Mouse (Mus musculus) c-Kit-positive CD71-positive TER-119-negative erythroid progenitor cells, embryonic 14.5 days (primary cell): ENCODE data around the gene Kcnq1.

Source experiments
- DNase-seq: peaks from one replicate; pipeline ENCODE4 v3.0.0-alpha.2; 2013; ENCODE audit warnings: low read depth

The Kcnq1 gene

DNA sequence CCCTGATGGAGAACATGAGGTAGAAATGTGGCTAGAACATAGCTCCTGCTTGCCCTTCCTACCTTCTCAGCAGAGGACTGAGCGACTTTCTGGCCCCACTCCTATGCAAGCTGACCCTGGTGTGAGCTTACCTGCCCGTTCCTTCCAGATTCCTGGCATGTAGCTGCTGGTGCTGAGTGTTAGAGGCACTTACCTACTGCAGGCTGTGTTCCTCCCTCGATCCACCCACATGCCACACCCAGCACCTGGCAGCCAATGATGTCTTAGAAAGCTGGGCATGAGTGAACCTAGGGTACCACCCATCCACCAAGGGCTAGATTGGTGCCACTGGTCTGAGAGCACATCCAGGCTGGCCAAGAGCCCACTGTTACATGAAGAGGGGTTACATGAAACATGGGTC is 12.3 kb upstream of the Kcnq1 start:
- no peak for DNase-seq

DNA sequence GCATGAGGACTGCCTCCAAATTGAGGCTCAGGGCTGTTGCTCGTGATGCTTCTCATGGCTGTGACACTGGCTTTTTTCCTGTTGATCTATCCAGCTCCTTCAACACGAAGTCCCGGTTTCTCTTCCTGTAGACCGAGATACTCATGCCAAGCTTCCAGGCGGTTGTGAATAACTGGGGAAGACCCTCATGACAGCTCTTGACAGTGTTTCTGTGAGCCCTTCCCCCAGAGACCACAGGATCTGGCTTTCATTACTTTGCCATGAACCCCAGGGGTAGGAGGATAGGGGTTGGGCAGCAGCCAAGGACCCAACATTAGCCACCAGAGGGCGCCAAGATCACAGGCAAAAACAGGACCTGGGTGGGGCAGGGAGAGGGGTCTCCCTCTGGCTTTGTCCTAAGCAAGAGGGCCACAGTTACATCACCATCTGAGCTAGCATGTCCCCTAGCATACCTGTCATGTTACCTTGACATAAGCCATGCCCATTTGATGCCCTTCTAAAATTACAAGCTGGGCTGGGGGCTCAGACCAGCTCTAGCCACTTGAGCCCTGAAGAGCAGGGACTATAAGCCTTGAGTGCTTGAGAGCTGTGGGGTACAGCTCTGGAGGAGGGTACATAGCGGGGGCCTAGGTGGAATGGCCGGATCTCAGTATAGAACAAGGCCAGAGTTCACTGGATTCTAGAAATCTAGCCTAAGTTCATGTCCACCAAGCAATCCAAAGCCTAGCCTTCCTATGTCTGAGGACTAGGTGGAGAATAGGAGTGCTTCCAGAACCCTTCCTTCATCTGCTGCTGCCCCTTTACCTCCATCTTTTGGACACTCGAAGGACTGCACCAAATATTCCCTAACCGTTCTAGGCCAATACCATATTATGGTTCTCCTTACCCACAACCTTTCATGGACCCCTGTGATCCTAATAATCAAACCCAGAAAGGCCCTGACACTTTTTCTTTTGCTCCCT is 11.3 kb upstream of the Kcnq1 start, which contains the start of gene Trpm5:
Gene Trpm5 (minus strand): TSS at position 51 of the 962 bp plus-strand sequence.
- DNase-seq = no peak

DNA sequence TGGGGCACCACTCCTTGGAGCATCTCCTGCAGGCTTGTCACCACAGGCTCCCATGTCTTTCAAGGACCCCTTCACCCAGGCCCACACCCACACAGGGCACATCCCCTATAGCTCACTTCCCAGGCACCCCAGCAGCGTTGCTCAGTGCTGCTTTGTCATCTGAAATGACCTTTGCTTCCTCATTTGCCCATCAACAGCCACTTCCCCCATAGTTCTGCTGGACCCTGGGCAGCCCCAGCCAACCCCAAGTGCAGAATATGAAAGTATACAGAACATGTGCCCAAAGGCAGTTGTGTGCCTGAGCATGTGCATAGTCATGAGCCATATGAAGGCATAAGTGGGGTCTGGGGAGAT is 10.6 kb upstream of the Kcnq1 start:
- DNase-seq = no peak

DNA sequence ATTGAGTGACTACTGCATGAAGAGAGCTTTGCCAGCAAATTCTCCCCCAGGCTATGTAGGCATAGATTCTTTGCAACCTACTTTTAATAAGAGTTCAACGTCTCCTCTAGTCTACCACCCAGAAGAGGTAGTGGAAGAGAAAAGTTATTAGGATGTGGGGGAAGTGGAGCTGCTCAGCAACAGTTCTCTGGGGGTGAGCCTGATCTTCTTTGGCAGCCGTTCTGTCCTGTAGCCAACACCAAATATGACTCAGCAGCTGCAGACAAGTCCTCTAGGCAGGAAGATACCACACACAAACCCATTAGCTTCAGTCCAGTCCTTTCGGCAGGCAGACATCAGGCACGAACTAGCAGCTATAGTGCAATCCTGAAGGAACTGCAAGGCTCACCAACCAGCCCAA is 5.4 kb upstream of the Kcnq1 start:
- no peak for DNase-seq

DNA sequence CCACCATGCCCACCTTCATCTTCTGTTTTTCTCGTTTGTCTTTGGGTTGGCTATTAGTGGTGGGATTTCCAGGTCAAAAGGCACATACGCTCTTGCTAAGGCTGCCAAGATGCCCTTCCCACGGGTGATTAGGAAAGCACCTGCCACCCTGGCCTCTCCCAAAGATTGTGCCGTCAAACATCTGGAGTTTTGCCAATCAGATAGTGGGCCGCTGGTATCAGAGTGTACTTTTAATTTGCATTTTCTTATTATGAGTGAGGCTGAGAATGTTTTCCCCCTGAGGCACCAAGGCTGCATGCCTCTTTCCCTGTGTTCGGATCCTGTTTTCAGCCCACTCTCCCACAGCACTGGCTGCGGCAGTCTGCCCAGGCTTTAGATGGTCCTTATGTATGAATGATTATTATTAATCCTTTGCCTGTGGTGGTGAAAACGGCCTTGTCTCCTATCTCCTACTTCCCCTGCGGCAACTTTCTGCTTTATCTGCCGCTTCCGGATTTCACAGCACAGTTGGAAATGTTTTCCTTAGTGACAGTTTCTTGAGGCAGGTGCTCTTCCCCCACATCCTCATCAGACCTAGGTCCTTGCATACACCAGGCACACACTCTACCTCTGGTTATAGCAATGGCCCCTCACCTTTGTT is 784 bp upstream of the Kcnq1 start:
- DNase-seq = no peak

DNA sequence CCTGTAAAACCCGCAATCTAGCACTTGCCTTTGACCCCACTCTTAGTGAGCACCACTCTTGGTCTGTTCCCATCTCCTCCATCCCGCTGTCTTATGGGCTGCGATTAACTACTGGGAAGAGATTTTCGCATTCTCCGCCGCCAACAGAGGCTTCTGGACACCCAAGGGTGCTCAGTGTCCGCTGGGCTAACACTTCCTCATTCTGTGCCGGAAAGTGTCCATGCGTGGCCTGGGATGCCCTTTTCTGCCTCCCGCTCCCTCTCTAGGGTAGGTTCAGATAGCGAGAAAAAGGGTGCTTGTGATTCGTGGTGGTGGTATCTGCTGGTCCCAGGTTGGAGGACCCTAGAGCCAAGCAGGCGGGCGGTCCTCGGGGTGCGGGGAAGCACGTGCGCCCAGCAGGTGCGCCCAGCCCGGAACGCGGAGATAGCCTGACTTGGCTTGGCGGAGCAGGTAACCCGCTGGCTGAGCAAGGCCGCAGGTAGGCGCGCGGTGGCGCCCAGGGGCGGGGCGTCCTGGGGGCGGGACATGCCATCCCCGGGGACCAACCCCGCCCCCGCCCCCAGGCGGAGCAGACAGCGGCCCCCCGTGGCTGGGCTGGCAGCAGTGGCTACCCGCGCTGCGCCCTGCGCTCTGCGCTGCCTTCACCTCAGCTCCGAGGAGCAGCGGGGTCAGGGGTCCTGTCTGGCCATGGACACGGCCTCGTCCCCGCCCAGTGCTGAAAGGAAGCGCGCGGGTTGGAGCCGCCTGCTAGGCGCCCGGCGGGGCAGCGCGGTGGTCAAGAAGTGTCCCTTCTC is 707 bp downstream of the Kcnq1 start:
- no peak for DNase-seq

DNA sequence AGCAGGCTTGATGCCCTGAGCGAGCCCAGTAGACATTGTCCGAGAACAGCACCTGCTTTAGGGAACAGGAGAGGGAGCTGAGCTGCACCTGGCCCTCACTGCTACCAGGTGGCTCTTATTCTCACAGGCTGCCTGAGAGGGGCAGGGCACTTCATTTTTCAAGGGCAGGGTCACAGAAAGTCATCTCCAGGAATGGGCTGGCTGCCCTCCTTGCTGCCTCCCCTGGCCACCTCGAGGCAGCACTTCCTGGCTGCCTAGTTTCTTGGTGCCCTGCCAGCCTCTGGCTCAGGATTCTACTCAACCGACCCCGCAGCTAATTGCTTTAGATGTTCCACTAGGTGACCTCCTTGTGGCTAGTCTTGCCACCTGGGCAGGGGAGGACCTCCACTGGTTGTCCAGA is 2.0 kb downstream of the Kcnq1 start:
- DNase-seq = no peak

DNA sequence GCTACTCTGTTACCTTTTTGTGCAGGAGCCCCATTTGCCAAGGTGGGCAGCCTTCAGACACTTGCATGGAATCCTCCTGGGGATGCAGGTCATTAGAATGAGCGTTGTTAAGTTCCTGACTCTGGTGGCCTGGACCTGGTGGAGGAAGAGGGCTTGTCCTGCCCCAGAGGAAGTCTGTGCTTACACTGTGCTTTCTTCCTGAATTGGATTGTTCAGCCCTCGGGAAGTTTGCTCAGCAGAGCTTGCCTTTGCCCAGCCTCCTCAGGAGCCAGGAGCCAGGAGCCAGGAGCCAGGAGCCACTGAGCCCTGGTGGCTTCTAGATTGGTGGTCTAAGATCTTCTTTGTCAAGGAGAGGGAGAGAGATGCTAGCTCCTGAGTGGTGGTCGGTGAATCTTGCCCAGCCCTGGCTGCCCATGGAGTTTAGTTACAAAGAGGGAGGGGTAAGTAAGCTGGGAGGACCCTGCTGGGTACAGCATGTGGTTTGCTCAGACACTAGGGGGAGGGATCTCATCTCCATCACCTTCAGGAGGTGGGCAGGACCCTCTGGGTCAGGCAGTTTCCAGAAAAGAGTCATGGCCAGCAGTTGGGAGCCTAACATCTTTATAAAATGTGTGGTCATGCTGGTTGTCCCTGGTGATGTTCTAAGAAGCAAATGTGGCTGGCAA is 3.0 kb downstream of the Kcnq1 start:
- no peak for DNase-seq

DNA sequence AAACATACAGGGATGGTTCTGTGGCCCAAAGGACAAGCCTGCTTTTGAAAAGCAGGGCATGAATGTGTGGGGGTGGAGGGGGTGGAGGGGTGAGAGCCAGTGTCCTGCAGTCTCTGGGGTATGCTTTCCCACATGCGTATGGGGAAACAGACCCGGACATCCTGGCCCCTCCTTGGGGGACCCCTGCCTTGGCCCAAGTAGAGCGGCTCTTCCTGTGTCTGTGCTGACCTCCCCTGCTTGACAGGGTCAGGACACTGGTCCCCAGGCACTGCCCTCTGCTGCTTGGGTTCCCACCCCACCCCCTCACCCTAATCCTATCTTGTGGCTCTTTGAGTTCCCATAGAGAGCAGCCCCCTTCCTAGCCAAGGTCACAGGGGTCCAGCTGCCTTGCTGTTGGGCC is 3.5 kb downstream of the Kcnq1 start:
- DNase-seq = no peak

DNA sequence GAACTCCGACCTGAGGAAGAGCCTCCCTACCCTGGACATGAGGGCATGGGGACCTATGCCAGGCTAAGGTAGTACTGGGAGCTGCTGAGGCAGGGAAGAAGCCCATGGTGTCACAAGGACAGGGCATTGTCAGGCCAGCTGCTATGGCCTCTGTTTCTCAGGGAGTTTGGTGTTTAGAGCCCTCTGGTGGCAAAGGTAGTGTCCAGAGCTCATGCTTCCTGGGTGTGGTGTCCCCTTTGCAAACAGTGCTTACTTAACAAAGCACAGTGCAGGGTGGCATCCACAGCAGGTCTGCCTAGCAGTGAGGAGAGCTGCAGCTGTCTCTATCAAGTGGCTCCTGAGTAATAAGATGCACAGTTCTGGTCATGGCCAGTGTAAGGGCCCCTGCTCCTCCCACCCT is 4.6 kb downstream of the Kcnq1 start:
- no peak for DNase-seq

DNA sequence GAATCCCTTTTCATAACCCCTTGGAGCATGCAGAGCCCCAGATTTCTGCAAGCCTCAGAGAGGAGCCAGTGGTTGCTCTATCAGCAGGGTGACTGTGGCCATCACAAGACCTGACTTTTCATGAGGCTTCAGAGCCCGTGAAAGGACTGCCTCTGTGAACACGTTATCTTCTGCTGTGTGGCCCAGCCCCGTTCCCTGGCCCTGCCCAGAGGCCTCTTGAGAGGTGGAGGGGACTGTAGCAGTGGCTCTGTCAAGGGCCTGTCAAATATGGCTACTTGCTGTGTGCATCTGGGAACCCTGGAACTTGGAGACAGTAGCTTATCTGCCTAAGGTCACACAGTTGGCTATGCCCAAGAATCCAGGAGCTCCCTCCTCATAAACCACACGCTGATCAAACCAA is 5.6 kb downstream of the Kcnq1 start:
- no peak for DNase-seq

DNA sequence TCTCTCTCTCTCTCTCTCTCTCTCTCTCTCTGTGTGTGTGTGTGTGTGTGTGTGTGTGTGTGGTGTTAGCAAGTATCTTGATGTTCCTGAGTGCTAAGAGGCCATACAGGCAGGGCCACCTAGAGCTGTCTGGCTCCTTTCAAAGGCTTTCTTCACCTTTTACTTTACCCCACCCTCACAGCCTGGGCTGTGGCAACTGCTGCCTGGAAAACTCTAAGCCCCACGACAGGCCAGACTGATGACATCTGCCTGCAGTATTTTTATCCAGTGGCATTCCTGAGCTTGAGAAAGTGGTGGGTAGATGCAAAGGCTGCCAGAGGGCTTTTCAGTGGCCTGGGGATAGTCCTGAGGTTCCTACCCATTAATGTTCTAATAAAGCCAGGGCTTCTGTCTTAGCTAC is 6.2 kb downstream of the Kcnq1 start:
- DNase-seq = no peak

DNA sequence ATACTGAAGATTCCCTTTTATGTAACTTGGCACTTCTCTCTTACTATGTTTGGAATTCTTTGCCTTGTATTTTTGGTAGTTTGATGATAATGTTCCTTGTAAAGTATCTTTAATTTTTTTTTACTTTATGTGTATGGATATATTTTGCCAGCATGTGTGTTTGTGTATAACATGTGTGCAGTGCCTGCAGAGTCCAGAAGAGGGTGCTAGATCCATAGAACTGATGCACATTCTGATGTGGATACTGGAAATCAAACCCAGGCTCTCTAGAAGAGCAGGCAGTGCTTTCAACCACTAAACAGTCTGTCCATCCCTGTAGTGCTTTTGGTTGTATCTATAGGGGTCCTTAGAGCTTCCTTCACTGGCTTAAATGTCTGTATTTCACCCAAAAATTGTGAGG is 8.6 kb downstream of the Kcnq1 start:
- DNase-seq = no peak

DNA sequence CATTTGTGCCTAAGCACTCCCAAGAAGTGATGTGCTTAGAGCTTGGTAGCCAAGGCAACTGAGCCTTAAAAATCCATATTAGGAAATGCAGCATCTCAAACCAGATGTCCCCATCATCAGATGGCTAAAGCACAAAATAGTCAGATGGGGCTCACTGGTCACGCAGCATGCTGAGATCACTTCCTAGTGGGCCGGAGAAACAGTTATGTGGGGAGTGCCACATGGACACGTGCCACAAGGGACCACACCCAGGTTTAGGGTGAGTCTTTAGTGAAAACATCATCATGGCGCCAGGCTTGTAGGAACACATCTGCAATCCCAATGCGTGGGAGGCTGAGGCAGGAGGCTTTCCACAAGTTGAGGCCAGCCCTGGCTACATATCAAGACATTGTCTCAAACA is 10.4 kb downstream of the Kcnq1 start:
- DNase-seq = no peak

DNA sequence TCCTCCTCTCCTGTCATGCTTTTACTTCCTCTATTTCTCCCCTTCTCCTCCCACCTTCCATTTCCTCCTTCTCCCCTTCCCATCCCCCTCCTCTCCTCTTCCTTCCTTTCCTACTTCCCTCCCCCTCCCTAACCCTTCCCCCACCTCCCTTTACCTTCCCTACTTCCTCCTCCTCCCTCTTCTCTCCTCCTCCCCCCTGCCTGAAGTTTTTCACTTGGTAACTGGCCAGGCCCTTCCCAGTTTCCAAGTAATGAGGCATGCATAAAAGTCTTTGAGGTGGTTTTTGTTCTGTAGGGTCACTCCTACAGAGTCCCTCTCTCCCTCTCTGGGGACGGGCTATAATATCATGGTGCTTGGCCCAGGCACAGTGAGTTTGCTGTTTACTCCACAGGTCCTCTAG is 13.2 kb downstream of the Kcnq1 start:
- no peak for DNase-seq

DNA sequence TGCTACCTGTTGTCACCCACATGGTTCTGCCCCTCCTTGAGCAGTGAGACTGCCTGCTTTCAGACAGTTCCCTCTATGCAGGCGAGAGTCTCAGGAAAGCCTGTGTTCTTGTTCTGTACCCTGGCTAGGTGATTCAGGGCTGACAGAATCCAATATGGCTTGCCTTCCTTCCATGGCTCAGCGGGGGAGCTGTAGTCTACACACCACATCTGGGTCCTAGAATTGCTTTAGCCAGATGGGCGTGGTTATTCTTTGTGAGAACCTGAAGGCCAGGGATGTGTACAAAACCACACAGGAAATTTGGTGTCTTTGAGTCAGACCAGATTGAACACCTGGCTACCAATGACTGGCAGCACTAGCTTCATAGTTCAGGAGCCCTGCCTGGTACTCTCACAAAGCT is 13.7 kb downstream of the Kcnq1 start:
- no peak for DNase-seq

DNA sequence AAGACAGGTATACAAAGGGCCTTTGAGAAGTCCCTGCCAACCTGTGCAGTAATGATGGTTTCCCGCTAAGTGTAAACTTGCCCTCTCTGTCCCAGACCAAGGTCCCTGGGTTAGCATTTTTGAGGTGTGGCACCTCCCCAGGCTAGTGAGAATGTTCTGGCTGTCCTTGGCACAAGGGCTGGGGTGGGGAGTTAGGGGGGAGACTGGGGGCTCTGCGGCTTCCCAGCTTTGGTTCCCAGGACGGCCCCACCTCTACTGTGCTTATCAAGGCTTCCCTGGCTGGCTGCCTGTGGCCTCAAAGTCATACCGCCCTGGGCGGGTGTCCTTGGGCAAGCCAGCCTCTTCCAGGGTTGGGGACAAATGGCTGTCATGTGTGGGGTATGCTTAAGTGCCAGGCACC is 16.0 kb downstream of the Kcnq1 start:
- no peak for DNase-seq

DNA sequence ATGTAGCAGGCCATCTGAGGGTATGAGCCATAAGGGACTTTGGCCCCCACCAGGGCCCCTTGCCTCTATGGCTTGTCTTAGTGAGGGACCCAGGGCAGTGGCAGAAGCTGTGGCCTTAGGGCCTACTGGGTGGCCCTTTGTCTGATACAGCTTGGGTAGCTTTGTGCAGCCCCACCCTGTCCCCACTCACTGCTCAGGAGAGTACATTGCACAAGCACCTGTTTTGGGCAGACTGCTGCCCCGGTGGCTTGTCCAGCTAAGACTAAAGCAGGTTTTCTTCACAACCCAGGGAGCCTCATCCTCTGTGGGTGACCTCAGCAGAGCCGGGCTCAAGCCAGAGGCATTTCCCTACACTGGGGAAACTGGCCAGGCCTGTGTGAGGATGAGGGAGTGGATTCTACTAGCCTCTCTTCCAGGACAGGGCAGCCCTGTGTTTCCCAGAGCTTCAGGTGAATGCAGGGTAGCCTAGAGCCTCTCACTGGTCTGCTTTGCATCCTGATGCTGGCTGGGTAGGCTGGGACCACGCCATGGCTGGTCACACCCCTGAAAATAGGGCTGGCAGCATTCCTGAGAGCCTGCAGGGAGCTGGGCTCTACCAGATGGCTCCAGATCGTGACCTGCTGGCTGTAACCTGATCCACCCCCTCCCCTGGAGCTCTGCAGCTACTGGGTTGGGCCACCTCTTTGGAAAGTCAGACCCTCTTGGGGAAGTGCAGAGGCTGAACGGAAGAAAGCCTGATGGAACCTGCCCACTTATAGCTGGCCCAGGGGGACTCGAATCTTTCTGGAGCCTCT is 17.9 kb downstream of the Kcnq1 start:
- DNase-seq = no peak

DNA sequence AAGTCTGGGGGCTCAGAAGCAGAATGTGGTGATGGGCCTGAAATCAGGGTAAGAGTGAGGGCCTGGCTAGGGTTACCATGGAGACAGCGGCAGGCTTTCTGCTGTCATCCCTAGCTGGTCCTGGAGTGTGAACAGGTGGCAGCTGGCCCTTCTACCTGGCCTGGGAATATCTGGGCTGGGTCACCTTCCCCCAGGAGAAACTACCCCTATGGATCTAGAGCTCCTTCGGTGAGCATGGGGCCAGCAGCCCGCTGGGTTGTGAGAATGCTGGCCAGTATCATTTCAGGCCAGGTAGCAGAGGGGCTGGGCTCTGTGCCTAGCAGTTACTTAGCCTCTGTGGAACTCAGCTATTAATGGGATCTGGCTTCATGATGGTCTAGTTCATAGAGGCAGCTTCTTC is 18.7 kb downstream of the Kcnq1 start:
- DNase-seq = no peak

DNA sequence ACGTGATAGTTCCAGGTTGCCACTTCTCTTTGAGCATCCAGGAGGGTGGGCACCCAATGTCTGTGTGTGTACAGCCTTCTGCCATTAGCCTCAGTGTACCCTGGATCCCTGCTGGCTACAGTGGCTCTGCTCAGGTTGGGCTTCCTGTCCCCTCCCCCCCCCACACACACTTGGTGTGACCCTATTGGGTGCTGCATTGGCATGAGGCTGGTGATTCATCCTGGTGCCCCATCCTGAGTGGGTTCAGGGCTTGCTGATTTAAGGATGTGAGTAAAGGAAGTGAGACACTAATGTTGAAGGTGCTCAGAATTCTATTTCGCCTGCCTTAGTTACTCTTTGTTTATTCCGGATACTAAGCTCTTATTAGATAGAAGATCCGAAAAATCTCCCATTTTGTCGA is 26.7 kb downstream of the Kcnq1 start:
- no peak for DNase-seq

DNA sequence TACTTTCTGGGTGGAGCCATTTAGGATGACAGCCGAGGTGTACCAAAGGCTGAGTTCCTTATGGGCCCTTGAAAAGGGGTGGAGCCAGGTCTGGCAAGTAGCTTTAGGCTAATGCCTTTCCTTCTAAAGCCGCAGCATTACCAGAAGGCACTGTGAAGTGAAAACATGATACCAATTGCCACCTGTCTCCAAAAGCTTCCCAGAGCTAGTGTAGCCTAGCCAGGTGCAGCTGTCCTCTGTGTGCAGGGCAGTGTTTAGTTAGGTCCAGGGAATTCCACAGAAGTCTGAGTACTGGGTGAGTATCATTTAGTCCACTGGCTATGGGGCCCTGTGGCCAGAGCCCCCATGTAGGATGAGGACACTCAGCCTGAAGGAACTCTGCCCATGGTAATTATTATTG is 30.0 kb downstream of the Kcnq1 start:
- no peak for DNase-seq

DNA sequence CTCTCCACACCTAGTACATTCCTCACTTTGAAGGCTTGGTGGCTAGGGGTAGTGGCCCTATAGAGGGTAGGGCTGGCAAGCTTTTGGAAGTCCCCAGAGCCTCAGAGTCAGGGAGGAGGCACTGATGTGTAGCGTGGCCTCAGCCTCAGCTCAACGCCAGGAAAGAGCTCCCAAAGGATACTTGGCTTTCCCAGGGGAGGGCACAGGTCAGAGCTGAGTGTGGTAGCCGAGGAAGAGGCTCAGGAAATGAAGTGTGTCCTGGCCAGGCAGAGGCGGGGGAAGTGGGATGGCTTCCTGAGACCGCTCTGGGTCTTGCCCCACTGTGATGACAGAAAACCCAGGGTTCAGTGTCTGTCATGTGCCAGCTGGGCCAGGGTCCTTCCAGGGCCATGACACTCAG is 30.4 kb downstream of the Kcnq1 start:
- no peak for DNase-seq
